Mouse (Mus musculus) CH12.LX (cell line): ENCODE measurements at regions not wholly inside any gene's neighbourhood (a gene's known extent, or its start where the extent isn't known, plus 50 kb on each side); places are given as distances from the start of the nearest gene placed in this dataset.

Experiments used
- DNase-seq: peaks from one replicate; pipeline ENCODE4 v3.0.0-alpha.2; 2013; ENCODE audit errors: extremely low read depth
- H3K27ac ChIP-seq: 2 replicates; pipeline ENCODE4 v1.5.1; 2012; ENCODE audit warnings: low read depth, mild to moderate bottlenecking, control low read depth, moderate library complexity; ENCODE audit not compliant: insufficient read depth
- H3K27me3 ChIP-seq: replicated peaks from 2 replicates; pipeline ENCODE3; 2012; ENCODE audit warnings: inconsistent platforms
- H3K36me3 ChIP-seq, 2 experiments: replicated peaks in 1 of 2; 2 replicates each; pipeline versions ENCODE3 to v1.6.1; 2012; ENCODE audit warnings: inconsistent platforms in 1 of 2, low read length in 1 of 2, mild to moderate bottlenecking in 1 of 2, mixed read lengths in 1 of 2, moderate library complexity in 1 of 2; ENCODE audit not compliant: control insufficient read depth in 1 of 2, insufficient read depth in 1 of 2
- H3K4me1 ChIP-seq, 2 experiments: 2 replicates each; pipeline ENCODE4 v1.6.1; 2012; ENCODE audit warnings: inconsistent platforms in 1 of 2, moderate library complexity in 1 of 2; ENCODE audit not compliant: insufficient read depth in 2 of 2, control insufficient read depth in 1 of 2
- H3K4me2 ChIP-seq: 2 replicates; pipeline ENCODE4 v1.6.1; 2012; ENCODE audit warnings: low read depth, mild to moderate bottlenecking, control low read depth; ENCODE audit not compliant: poor library complexity, insufficient read depth, severe bottlenecking
- H3K4me3 ChIP-seq, 3 experiments: fragments of 150-350 bp in 1 of 3; sonication (generic) in 1 of 3; replicated peaks in 1 of 3; 2 replicates each; pipeline versions ENCODE3 to v1.5.1; 2011 to 2012; ENCODE audit warnings: low read depth in 2 of 3, low read length in 2 of 3, mild to moderate bottlenecking in 2 of 3, moderate library complexity in 2 of 3, control low read depth in 1 of 3, improper control_type of control experiment in 1 of 3, inconsistent platforms in 1 of 3, mixed read lengths in 1 of 3; ENCODE audit not compliant: poor library complexity in 1 of 3
- H3K79me2 ChIP-seq: replicated peaks from 2 replicates; pipeline ENCODE4 v1.6.1; 2012; ENCODE audit warnings: mild to moderate bottlenecking, moderate library complexity; ENCODE audit not compliant: control insufficient read depth, poor library complexity, insufficient read depth, severe bottlenecking; ENCODE audit errors: extremely low read depth
- H3K9ac ChIP-seq: 2 replicates; pipeline ENCODE4 v1.6.1; 2012; ENCODE audit warnings: low read depth, mild to moderate bottlenecking, control low read depth, moderate library complexity; ENCODE audit not compliant: insufficient read depth
- H3K9me3 ChIP-seq: replicated peaks from 2 replicates; pipeline ENCODE3; 2012; ENCODE audit warnings: low read length, inconsistent platforms, mixed read lengths
- BHLHE40 ChIP-seq: IDR thresholded peaks from 2 replicates; pipeline ENCODE4 v1.6.1; 2011; ENCODE audit warnings: mild to moderate bottlenecking, low read depth, low read length, improper control_type of control experiment
- EP300 ChIP-seq: IDR thresholded peaks from 2 replicates; pipeline ENCODE4 v1.6.1; 2011; ENCODE audit warnings: low read length, improper control_type of control experiment
- ETS1 ChIP-seq: conservative IDR thresholded peaks from 2 replicates; pipeline ENCODE4 v1.6.1; 2012; ENCODE audit warnings: low read depth, mild to moderate bottlenecking, inconsistent platforms, low read length, improper control_type of control experiment, moderate library complexity
- HCFC1 ChIP-seq: IDR thresholded peaks from 2 replicates; pipeline ENCODE4 v1.6.1; 2012; ENCODE audit warnings: low read depth, mild to moderate bottlenecking, inconsistent platforms, low read length, improper control_type of control experiment
- IRF4 ChIP-seq: IDR thresholded peaks from 2 replicates; pipeline ENCODE4 v1.6.1; 2014; ENCODE audit warnings: low read depth, mild to moderate bottlenecking, inconsistent platforms, low read length, improper control_type of control experiment
- MAFK ChIP-seq: IDR thresholded peaks from 2 replicates; pipeline ENCODE4 v1.6.1; 2011; ENCODE audit warnings: low read length, improper control_type of control experiment; ENCODE audit not compliant: insufficient replicate concordance
- MAX ChIP-seq: IDR thresholded peaks from 2 replicates; pipeline ENCODE4 v1.6.1; 2011; ENCODE audit warnings: low read length, improper control_type of control experiment
- RAD21 ChIP-seq: IDR thresholded peaks from 2 replicates; pipeline ENCODE4 v1.6.1; 2011; ENCODE audit warnings: low read depth, mild to moderate bottlenecking, low read length, improper control_type of control experiment, moderate library complexity
- SMC3 ChIP-seq: IDR thresholded peaks from 2 replicates; pipeline ENCODE4 v1.6.1; 2011; ENCODE audit warnings: low read depth, low read length, improper control_type of control experiment
- UBTF ChIP-seq: IDR thresholded peaks from 2 replicates; pipeline ENCODE4 v1.6.1; 2012; ENCODE audit warnings: low read depth, mild to moderate bottlenecking, inconsistent platforms, low read length, improper control_type of control experiment, moderate library complexity
- USF1 ChIP-seq: IDR thresholded peaks from 2 replicates; pipeline ENCODE4 v1.6.1; 2014; ENCODE audit warnings: low read depth, mild to moderate bottlenecking, inconsistent platforms, low read length, improper control_type of control experiment
- ZC3H11A ChIP-seq: IDR thresholded peaks from 2 replicates; pipeline ENCODE4 v1.6.1; 2012; ENCODE audit warnings: low read depth, mild to moderate bottlenecking, inconsistent platforms, low read length, improper control_type of control experiment
- dilution Hi-C: fragments of 300-500 bp; cut with MboI; formaldehyde crosslinking; loops from 2 replicates; pipeline ENCODE4 v1.14.3; 2020; ENCODE audit warnings: low sequenced_read_pairs; ENCODE audit not compliant: extremely low pct_unique_long_range_greater_than_20kb, extremely low pct_ligation_motif_present
- in situ Hi-C: fragments of 300-500 bp; cut with MboI; formaldehyde crosslinking; loops from 3 replicates; pipeline ENCODE4 v1.14.3; 2019; ENCODE audit warnings: low sequenced_read_pairs, low pct_ligation_motif_present, low pct_unique_long_range_greater_than_20kb, mixed read lengths

DNA sequence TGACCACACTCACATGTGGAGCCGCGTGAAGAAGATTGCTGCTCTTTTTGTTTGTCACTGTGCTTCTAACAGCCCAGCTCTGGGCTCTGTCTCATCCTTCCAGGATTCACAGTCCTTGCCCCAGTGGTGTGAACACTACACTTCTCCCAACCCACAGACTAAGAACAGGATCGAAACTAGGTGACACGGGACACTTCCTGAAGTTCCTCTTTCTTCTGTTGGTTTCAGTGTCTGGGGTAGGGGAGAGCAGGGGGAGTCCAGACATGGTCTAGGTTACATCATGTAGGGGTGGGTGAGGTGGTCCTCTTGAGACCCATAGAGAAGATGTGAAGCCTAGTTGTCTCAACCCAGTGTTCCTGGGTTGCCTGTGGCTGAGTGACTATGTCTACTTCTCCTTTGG is 128.9 kb downstream of the Tmem121 start:
- peaks cover 0 to 3% of the 10 kb centered on the region in 2 experiments; a peak in 1 of 4 replicates for H3K4me1 ChIP-seq
- H3K9ac ChIP-seq = no peak overlapping the region
- H3K36me3 ChIP-seq = no peaks in the 10 kb centered on the region
- H3K79me2 ChIP-seq = no peaks in the 10 kb centered on the region
- no peak overlapping the region for H3K27ac ChIP-seq
- H3K4me2 ChIP-seq = no peak overlapping the region
- peak; percentile 34 for DNase-seq
- no peaks in the 10 kb centered on the region for H3K9me3 ChIP-seq
- TF ChIP-seq ETS1 = peak; percentile 35; the same call in 1 of the 2 replicates
- peak; percentile 61; the same call in 1 of the 2 replicates for TF ChIP-seq IRF4
- TF ChIP-seq ZC3H11A = no peak
- TF ChIP-seq BHLHE40 = peak; percentile 73
- TF ChIP-seq EP300 = peak; percentile 58
- no peak overlapping the region for H3K4me3 ChIP-seq
- H3K27me3 ChIP-seq = no peaks in the 10 kb centered on the region
- dilution Hi-C loops = no loop called here
- in situ Hi-C loops = no loop called here

DNA sequence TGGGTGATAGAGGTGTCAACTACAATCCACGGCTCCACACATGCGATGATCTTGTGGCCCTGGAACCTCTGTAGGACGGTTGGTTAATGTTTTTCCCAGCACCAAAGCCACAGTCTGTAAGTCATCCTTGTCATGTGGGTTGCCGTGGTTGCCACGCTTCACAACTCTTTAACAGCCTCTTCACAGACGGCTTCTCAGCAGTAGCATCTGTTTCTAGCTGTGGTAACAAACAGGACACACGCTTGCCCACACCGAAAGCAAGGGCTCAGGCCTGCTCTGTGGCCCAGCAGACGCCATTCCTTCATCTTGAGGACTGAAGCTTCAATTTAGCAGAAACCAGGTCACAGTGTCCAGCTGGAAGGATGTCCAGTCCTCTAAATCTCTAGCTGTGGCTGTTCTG is 135.4 kb downstream of the Tmem121 start:
- no peak for TF ChIP-seq MAX
- TF ChIP-seq RAD21 = no peak
- TF ChIP-seq ETS1 = no peak
- TF ChIP-seq HCFC1 = no peak
- Histone ChIP-seq H3K9me3 (no peaks in the 10 kb centered on the region), H3K4me2 (no peak overlapping the region), H3K27me3 (no peaks in the 10 kb centered on the region), H3K79me2 (no peaks in the 10 kb centered on the region), H3K9ac (no peak overlapping the region), H3K36me3 (no peaks in the 10 kb centered on the region), H3K27ac (no peak overlapping the region), H3K4me1 (peaks cover 0 to 4% of the 10 kb centered on the region in 2 experiments; a peak in 2 of 4 replicates), H3K4me3 (no peak overlapping the region)
- DNase-seq = peak; percentile 17
- dilution Hi-C loops (no loop called here), in situ Hi-C loops (no loop called here)

DNA sequence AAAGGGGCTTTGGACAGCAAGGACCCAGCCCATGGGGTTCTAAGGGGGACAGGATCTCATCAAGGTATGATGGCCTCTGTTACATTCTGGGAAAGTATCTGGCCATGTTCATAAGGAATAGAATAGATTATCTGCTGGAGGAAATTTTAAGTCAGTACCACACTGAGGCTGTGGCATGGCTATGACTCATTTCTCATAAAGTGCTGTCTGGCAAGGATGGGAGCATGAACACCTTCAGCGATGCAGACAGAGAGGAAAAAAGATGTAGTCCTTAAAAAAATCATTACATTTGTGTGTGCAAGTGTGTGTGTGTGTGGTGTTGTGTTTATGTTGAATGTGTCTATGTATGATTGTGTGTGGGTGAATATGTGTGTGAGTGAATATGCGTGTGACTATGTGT is 136.4 kb downstream of the Tmem121 start:
- dilution Hi-C loops = no loop called here

More for the DNA sequence above, 136.4 kb downstream of the Tmem121 start:
- Histone ChIP-seq H3K79me2 (no peaks in the 10 kb centered on the region), H3K27ac (no peak overlapping the region)
- no peak for DNase-seq
- TF ChIP-seq UBTF (no peak), SMC3 (no peak), USF1 (no peak), MAFK (no peak)
- TF ChIP-seq, all 38 proteins: peak for 0
- Histone ChIP-seq H3K9ac (no peak overlapping the region), H3K4me3 (no peak overlapping the region), H3K4me1 (peaks cover 0 to 4% of the 10 kb centered on the region in 2 experiments; a peak in 2 of 4 replicates), H3K4me2 (no peak overlapping the region), H3K27me3 (no peaks in the 10 kb centered on the region), H3K9me3 (no peaks in the 10 kb centered on the region), H3K36me3 (no peaks in the 10 kb centered on the region)
- in situ Hi-C loops = no loop called here
